Mouse (Mus musculus) heart, postnatal 0 days (tissue): Measurements from ENCODE around the gene Spats2l. TPM values are rescaled to one million over a fixed set of nuclear protein-coding genes. Genes with fewer than 3 reads are reported as not detected.

Experiments
- ATAC-seq: fragments of 200-750 bp; cut with Nextera tagmentation; 2 replicates; pipeline ENCODE4 v1.8.0; 2017; ENCODE audit warnings: low read depth, moderate number of reproducible peaks, moderate library complexity; ENCODE audit not compliant: insufficient read depth
- DNase-seq: peaks from one replicate; pipeline ENCODE4 v3.0.0-alpha.2; 2016; ENCODE audit warnings: low spot score
- H3K27ac ChIP-seq: fragments of 300-500 bp; sonication (generic); 2 replicates; pipeline ENCODE4 v1.5.1; 2014; ENCODE audit warnings: low read depth, mild to moderate bottlenecking
- H3K27me3 ChIP-seq: fragments of 300-500 bp; sonication (generic); 2 replicates; pipeline ENCODE4 v1.6.1; 2014; ENCODE audit warnings: low read length, mixed read lengths; ENCODE audit not compliant: control insufficient read depth, insufficient read depth
- H3K36me3 ChIP-seq: fragments of 300-500 bp; sonication (generic); replicated peaks from 2 replicates; pipeline ENCODE4 v1.6.1; 2014; ENCODE audit warnings: low read length, mixed read lengths; ENCODE audit not compliant: control insufficient read depth, insufficient read depth
- H3K4me1 ChIP-seq: fragments of 300-500 bp; sonication (generic); 2 replicates; pipeline ENCODE4 v1.6.1; 2014; ENCODE audit warnings: antibody characterized with exemption; ENCODE audit not compliant: control insufficient read depth, insufficient read depth
- H3K4me2 ChIP-seq: fragments of 300-500 bp; sonication (generic); 2 replicates; pipeline ENCODE4 v1.6.1; 2014; ENCODE audit warnings: low read depth, mild to moderate bottlenecking, low read length, moderate library complexity
- H3K4me3 ChIP-seq: fragments of 300-500 bp; sonication (generic); 2 replicates; pipeline ENCODE4 v1.5.1; 2014; ENCODE audit warnings: low read depth, low read length
- H3K9ac ChIP-seq: fragments of 300-500 bp; sonication (generic); replicated peaks from 2 replicates; pipeline ENCODE4 v1.6.1; 2014; ENCODE audit warnings: low read depth, low read length, mixed read lengths
- H3K9me3 ChIP-seq: fragments of 300-500 bp; sonication (generic); replicated peaks from 2 replicates; pipeline ENCODE4 v1.6.1; 2016; ENCODE audit warnings: low read length; ENCODE audit not compliant: control insufficient read depth
- CTCF ChIP-seq: IDR thresholded peaks from 2 replicates; pipeline ENCODE4 v1.5.1; 2016; ENCODE audit warnings: antibody characterized with exemption, control low read depth, low read depth
- EP300 ChIP-seq: IDR thresholded peaks from 2 replicates; pipeline ENCODE4 v1.6.1; 2016; ENCODE audit warnings: antibody characterized with exemption, low read depth
- WGBS: fragments of 180-500 bp; shearing (Covaris S2); extraction: QIAGEN DNeasy Blood & Tissue Kit; methylation state at CpG from one replicate; pipeline ENCODE4 v1.1.7; 2014; 5-methylcytosine and 5-hydroxymethylcytosine counted together
- polyA plus RNA-seq: library from polyadenylated mRNA; unstranded; fragments of >200 nt; fragmentation: Nextera tagmentation; extraction: Ambion mirVana; gene quantifications from 2 replicates; pipeline ENCODE4 v1.2.1, GENCODE M21; 2015
- total RNA-seq: library from RNA; depleted of rRNA; stranded (reverse); fragments of >200 nt; gene quantifications from 2 replicates; pipeline ENCODE4 v1.2.3, GENCODE M21; 2014; ENCODE audit warnings: low replicate concordance

Gene Spats2l
- total and polyA plus RNA-seq, 2 experiments from 2014 or later: 12.5 to 48.7 TPM

GRCm38 (mm10) chr1:57940691-57941090 is 166.7 kb downstream of the Spats2l start:
- no peak for ATAC-seq
- no peak overlapping the region for H3K4me3 ChIP-seq
- no peak overlapping the region for H3K27ac ChIP-seq
- H3K36me3 ChIP-seq: peaks cover 47% of the 10 kb centered on the region
- H3K4me1 ChIP-seq: no peaks in the 10 kb centered on the region
- DNase-seq: no peak
- H3K9ac ChIP-seq: no peak overlapping the region
- TF ChIP-seq CTCF: no peak
- no peak for TF ChIP-seq EP300
- H3K4me2 ChIP-seq: no peak overlapping the region
- WGBS: 82% methylated on average over 10 of the region's 10 CpGs
- no peaks in the 10 kb centered on the region for H3K27me3 ChIP-seq
- no peaks in the 10 kb centered on the region for H3K9me3 ChIP-seq

GRCm38 (mm10) chr1:57941095-57941494 is 167.1 kb downstream of the Spats2l start:
- Histone ChIP-seq H3K27ac (no peak overlapping the region), H3K4me1 (no peaks in the 10 kb centered on the region), H3K27me3 (no peaks in the 10 kb centered on the region), H3K4me2 (no peak overlapping the region), H3K4me3 (no peak overlapping the region), H3K9ac (no peak overlapping the region), H3K36me3 (peaks cover 49% of the 10 kb centered on the region), H3K9me3 (no peaks in the 10 kb centered on the region)
- DNase-seq (no peak), ATAC-seq (no peak)
- TF ChIP-seq EP300 (no peak), CTCF (no peak)
- WGBS: 75% methylated on average over 7 of the region's 7 CpGs

GRCm38 (mm10) chr1:57941734-57942133 is 167.8 kb downstream of the Spats2l start:
- TF ChIP-seq CTCF: no peak
- TF ChIP-seq EP300: no peak
- peaks cover 53% of the 10 kb centered on the region for H3K36me3 ChIP-seq

GRCm38 (mm10) chr1:57942215-57942614 is 168.3 kb downstream of the Spats2l start:
- H3K9ac ChIP-seq: no peak overlapping the region
- H3K27ac ChIP-seq: no peak overlapping the region
- no peak overlapping the region for H3K4me2 ChIP-seq
- no peaks in the 10 kb centered on the region for H3K9me3 ChIP-seq
- ATAC-seq (no peak), DNase-seq (no peak)
- H3K4me1 ChIP-seq: no peaks in the 10 kb centered on the region
- no peak for TF ChIP-seq CTCF
- no peak for TF ChIP-seq EP300
- no peak overlapping the region for H3K4me3 ChIP-seq
- peaks cover 53% of the 10 kb centered on the region for H3K36me3 ChIP-seq
- 90% methylated on average over 6 of the region's 6 CpGs for WGBS
- no peaks in the 10 kb centered on the region for H3K27me3 ChIP-seq

More at GRCm38 (mm10) chr1:57941734-57942133, 167.8 kb downstream of the Spats2l start:
- Histone ChIP-seq H3K9ac (no peak overlapping the region), H3K4me3 (no peak overlapping the region), H3K4me2 (no peak overlapping the region), H3K27me3 (no peaks in the 10 kb centered on the region), H3K9me3 (no peaks in the 10 kb centered on the region), H3K4me1 (no peaks in the 10 kb centered on the region), H3K27ac (no peak overlapping the region)
- no peak for DNase-seq
- WGBS: 60% methylated on average over 11 of the region's 11 CpGs
- ATAC-seq: no peak

- no peak for ATAC-seq
- no peak for DNase-seq
- Histone ChIP-seq H3K9ac (no peak overlapping the region), H3K4me2 (no peak overlapping the region), H3K27ac (no peak overlapping the region), H3K9me3 (no peaks in the 10 kb centered on the region), H3K4me1 (no peaks in the 10 kb centered on the region), H3K27me3 (no peaks in the 10 kb centered on the region), H3K36me3 (peaks cover 30% of the 10 kb centered on the region), H3K4me3 (no peak overlapping the region)
- 22% methylated on average over 2 of the region's 2 CpGs for WGBS
- TF ChIP-seq CTCF: no peak
- no peak for TF ChIP-seq EP300
Observed at GRCm38 (mm10) chr1:57947552-57948347, 173.8 kb downstream of the Spats2l start.
